Mouse (Mus musculus) liver, embryonic 16.5 days (tissue): Measurements from ENCODE around the gene Gm20767. TPM values are rescaled to one million over a fixed set of nuclear protein-coding genes. Genes with fewer than 3 reads are reported as not detected.
"Not testable (repeated sequence)": the region's sequence is repeated elsewhere in the genome, so short reads cannot be mapped to it uniquely, and the experiment has no call there.

Experiments used
- ATAC-seq: fragments of 200-750 bp; cut with Nextera tagmentation; 2 replicates; pipeline ENCODE4 v1.8.0; 2017; ENCODE audit warnings: low read depth, mild to moderate bottlenecking, moderate number of reproducible peaks, moderate library complexity
- H3K27ac ChIP-seq: fragments of 300-500 bp; sonication (generic); 2 replicates; pipeline ENCODE4 v1.5.1; 2014; ENCODE audit warnings: mild to moderate bottlenecking, low read length
- H3K27me3 ChIP-seq: fragments of 300-500 bp; sonication (generic); 2 replicates; pipeline ENCODE4 v1.6.1; 2014; ENCODE audit warnings: low read depth, low read length, mixed read lengths; ENCODE audit not compliant: control insufficient read depth, insufficient read depth
- H3K36me3 ChIP-seq: fragments of 300-500 bp; sonication (generic); 2 replicates; pipeline ENCODE4 v1.6.1; 2014; ENCODE audit warnings: mild to moderate bottlenecking; ENCODE audit not compliant: control insufficient read depth, insufficient read depth
- H3K4me1 ChIP-seq: fragments of 300-500 bp; sonication (generic); 2 replicates; pipeline ENCODE4 v1.6.1; 2014; ENCODE audit warnings: low read depth, low read length, mixed read lengths; ENCODE audit not compliant: control insufficient read depth
- H3K4me2 ChIP-seq: fragments of 300-500 bp; sonication (generic); 2 replicates; pipeline ENCODE4 v1.6.1; 2014; ENCODE audit warnings: low read depth, low read length, mixed read lengths
- H3K4me3 ChIP-seq: fragments of 300-500 bp; sonication (generic); 2 replicates; pipeline ENCODE4 v1.5.1; 2014; ENCODE audit warnings: low read depth, mild to moderate bottlenecking, low read length
- H3K9ac ChIP-seq: fragments of 300-500 bp; sonication (generic); 2 replicates; pipeline ENCODE4 v1.6.1; 2014; ENCODE audit warnings: low read depth, low read length
- H3K9me3 ChIP-seq: fragments of 300-500 bp; sonication (generic); replicated peaks from 2 replicates; pipeline ENCODE4 v1.6.1; 2016; ENCODE audit warnings: low read length; ENCODE audit not compliant: control insufficient read depth
- WGBS: fragments of 180-500 bp; shearing (Covaris S2); extraction: QIAGEN DNeasy Blood & Tissue Kit; methylation state at CpG from one replicate; pipeline ENCODE4 v1.1.7; 2014; ENCODE audit not compliant: insufficient replicate concordance; 5-methylcytosine and 5-hydroxymethylcytosine counted together
- polyA plus RNA-seq: library from polyadenylated mRNA; unstranded; fragments of >200 nt; fragmentation: Nextera tagmentation; extraction: Ambion mirVana; gene quantifications from 2 replicates; pipeline ENCODE4 v1.2.1, GENCODE M21; 2015

Gm20767 gene
- polyA plus RNA-seq = not detected in 2 replicates

DNA sequence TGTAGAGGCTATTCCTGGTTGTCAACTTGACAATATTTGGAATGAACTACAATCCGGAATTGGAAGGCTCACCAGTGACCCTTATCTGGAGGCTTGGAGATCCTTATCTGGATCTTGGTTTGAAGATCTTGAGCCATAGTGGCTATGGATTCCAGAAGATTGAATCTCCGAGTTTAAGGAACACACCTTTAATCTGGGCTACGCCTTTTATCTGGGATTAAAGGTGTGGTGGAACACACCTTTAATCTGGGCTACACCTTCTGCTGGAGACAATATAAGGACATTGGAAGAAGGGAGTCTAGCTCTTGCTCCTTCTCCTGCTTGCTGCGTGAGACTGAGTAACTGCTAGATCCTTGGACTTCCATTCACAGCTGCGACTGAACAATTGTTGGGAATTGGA lies at the start of gene Gm20767:
TSS of gene Gm20767 (plus strand) at position 301 of the 400 bp plus-strand sequence.
- not testable (repeated sequence) for H3K9me3 ChIP-seq, H3K27me3 ChIP-seq, H3K4me1 ChIP-seq, ATAC-seq, H3K4me2 ChIP-seq, H3K27ac ChIP-seq, H3K36me3 ChIP-seq, H3K9ac ChIP-seq, H3K4me3 ChIP-seq
- 75% methylated on average over 1 of the region's 5 CpGs for WGBS

GRCm38 (mm10) chr13:120092950-120093349 lies 47.1 kb upstream of the Gm20767 start:
- ATAC-seq, H3K27ac ChIP-seq, H3K36me3 ChIP-seq, H3K9me3 ChIP-seq, H3K27me3 ChIP-seq, H3K4me1 ChIP-seq, H3K9ac ChIP-seq, H3K4me3 ChIP-seq, H3K4me2 ChIP-seq: not testable (repeated sequence)
- WGBS = no CpG with 5 or more reads among the region's 13 CpGs

- 0 out of 2 replicates have a peak, but pooled peaks have one; percentile 27 for ATAC-seq
- H3K4me1 ChIP-seq, H3K4me3 ChIP-seq, H3K27ac ChIP-seq, H3K36me3 ChIP-seq, H3K9me3 ChIP-seq, H3K27me3 ChIP-seq, H3K9ac ChIP-seq: not testable (repeated sequence)
- peak overlapping the region; percentile 41; the same call in 1 of the 2 replicates for H3K4me2 ChIP-seq
- under 1% methylated on average over 25 of the region's 38 CpGs for WGBS
These were observed 43.7 kb upstream of the Gm20767 start for GRCm38 (mm10) chr13:120096241-120096937.

DNA sequence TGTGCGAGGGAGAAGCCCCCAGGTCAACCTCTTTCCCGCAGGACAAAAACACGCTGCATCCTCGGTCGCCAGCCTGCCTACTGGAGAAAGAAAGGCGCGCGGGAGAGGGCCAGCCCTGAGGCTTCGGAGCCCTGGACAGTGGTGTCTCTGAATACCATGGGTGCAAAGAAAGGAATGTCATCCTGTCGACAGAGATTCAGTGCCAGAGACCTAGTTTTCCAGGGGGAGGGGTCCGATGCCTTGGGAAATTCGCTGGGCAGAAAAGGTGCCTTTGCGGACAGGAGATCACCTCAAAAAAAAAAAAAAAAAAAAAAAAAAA lies 43.1 kb upstream of the Gm20767 start:
- not testable (repeated sequence) for H3K27me3 ChIP-seq, H3K9ac ChIP-seq, H3K4me2 ChIP-seq, H3K36me3 ChIP-seq, H3K4me1 ChIP-seq, ATAC-seq, H3K27ac ChIP-seq, H3K4me3 ChIP-seq, H3K9me3 ChIP-seq
- WGBS = 2% methylated on average over 5 of the region's 13 CpGs

DNA sequence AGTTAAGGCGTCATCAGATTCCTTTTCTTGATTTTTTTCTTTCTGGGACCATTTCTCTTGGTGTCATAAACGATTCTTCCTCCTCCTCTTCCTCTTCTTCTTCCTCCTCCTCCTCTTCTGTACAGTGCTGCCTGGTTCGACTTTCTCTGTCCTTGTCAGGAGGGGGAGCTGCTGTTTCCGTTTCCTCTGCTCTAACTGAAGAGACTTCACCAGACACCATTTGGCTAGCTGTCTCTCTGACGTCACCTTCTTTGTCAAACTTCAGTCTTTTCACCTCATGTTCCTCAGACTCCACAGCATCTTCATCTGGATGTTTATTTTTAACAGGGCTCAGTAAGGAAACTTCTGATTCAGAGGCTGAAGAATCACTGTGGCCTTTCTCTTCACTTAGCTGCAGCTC lies 40.7 kb upstream of the Gm20767 start:
- H3K4me2 ChIP-seq, H3K27ac ChIP-seq, H3K4me3 ChIP-seq, ATAC-seq, H3K9ac ChIP-seq, H3K4me1 ChIP-seq, H3K27me3 ChIP-seq, H3K36me3 ChIP-seq, H3K9me3 ChIP-seq: not testable (repeated sequence)
- no CpG with 5 or more reads among the region's 5 CpGs for WGBS

DNA sequence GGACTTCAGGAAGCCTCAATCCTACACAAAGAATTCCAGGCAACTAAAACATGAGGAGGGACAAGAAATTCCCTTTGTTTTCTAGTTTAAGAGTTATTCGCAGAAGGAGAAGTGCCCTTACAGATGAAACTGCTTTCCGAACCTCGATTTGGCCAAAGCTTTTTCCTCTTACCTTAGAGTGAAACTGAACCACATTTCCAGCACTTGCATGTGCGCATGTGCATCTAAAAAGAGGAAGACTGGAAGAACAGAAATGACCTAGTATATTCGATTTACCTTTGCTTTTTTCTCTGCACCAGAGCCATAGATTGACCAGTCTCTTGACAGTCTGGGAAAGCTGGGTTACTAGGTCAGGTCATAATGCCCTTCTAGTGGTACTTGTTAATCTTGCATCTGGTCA lies 33.5 kb upstream of the Gm20767 start:
- no CpG with 5 or more reads among the region's 5 CpGs for WGBS

DNA sequence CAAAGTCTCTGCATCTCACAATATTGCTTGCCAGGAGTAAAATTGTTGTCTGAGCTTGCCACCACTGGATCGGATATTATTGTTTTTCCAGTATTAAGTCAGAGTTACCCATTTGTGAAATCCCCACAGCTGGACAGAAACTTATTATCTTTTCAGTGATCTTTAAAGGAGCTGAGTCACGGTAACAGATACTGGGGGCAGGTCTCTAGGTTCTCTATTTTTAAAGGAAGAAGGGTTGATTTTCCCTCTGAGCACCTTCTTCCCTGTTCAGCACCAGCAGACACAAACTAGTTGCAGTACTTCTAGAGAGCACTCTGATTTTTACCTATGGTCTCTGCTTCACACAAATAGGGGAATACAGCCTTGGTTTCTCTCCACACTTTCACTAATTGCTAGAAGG lies 33.0 kb upstream of the Gm20767 start:
- not testable (repeated sequence) for H3K9ac ChIP-seq, ATAC-seq, H3K4me1 ChIP-seq, H3K27ac ChIP-seq, H3K4me2 ChIP-seq, H3K36me3 ChIP-seq, H3K4me3 ChIP-seq, H3K27me3 ChIP-seq, H3K9me3 ChIP-seq
- WGBS = 44% methylated on average over 2 of the region's 2 CpGs

More for the DNA sequence above, 33.5 kb upstream of the Gm20767 start:
- not testable (repeated sequence) for H3K36me3 ChIP-seq, H3K9me3 ChIP-seq, H3K4me1 ChIP-seq, H3K9ac ChIP-seq, H3K4me3 ChIP-seq, H3K27ac ChIP-seq, H3K27me3 ChIP-seq, ATAC-seq, H3K4me2 ChIP-seq

- H3K27me3 ChIP-seq, H3K4me3 ChIP-seq, H3K36me3 ChIP-seq, H3K4me2 ChIP-seq, ATAC-seq, H3K9me3 ChIP-seq, H3K27ac ChIP-seq, H3K9ac ChIP-seq, H3K4me1 ChIP-seq: not testable (repeated sequence)
- 47% methylated on average over 2 of the region's 3 CpGs for WGBS
These were observed 2.3 kb downstream of the Gm20767 start for GRCm38 (mm10) chr13:120142348-120142747.

- not testable (repeated sequence) for H3K4me2 ChIP-seq, H3K27me3 ChIP-seq, H3K9ac ChIP-seq, H3K4me1 ChIP-seq, H3K36me3 ChIP-seq, H3K27ac ChIP-seq, H3K9me3 ChIP-seq, H3K4me3 ChIP-seq, ATAC-seq
- 34% methylated on average over 3 of the region's 4 CpGs for WGBS
These were observed 9.8 kb downstream of the Gm20767 start for GRCm38 (mm10) chr13:120149660-120150407.
